In genomic region chr4:82466717-82467116, GRCm38 (mm10) we compare ENCODE assay signal across 8 mouse cellular contexts.
DNase-seq lines count a peak whose midpoint lies in the region; ATAC-seq lines count a peak whose summit lies in the region.

No protein-coding gene starts in this region.

- H3K27me3 ChIP-seq in limb, embryonic 12.5 days: no peaks in the 10 kb centered on the region
- H3K27me3 ChIP-seq in limb, embryonic 10.5 days (ENCODE audit: low read depth, poor library complexity, severe bottlenecking): no peaks in the 10 kb centered on the region
- H3K27me3 ChIP-seq in stomach, embryonic 14.5 days (ENCODE audit: control insufficient read depth, insufficient read depth, low read length): no peaks in the 10 kb centered on the region
- H3K27me3 ChIP-seq in liver, embryonic 11.5 days (replicated peaks; ENCODE audit: control insufficient read depth, insufficient read depth, low read length): no peaks in the 10 kb centered on the region
- no peaks in the 10 kb centered on the region for H3K27me3 ChIP-seq in midbrain, embryonic 15.5 days (replicated peaks)

- no peak for DNase-seq in limb, embryonic 10.5 days (ENCODE audit: low spot score)
- DNase-seq in gastrocnemius, postnatal 10 days: peak; percentile 41
- peak; percentile 76 for DNase-seq in kidney, adult 9 months
- no peak for DNase-seq in frontal cortex, postnatal 14 days (ENCODE audit: low spot score in 2 of 2)
- no peak for DNase-seq in liver, embryonic 11.5 days (ENCODE audit: low spot score)

- no peak overlapping the region for H3K4me2 ChIP-seq in limb, embryonic 12.5 days
- no peak overlapping the region for H3K4me2 ChIP-seq in stomach, embryonic 14.5 days (replicated peaks; ENCODE audit: low read depth, low read length)
- H3K4me2 ChIP-seq in liver, embryonic 11.5 days: no peak overlapping the region
- no peak overlapping the region for H3K4me2 ChIP-seq in midbrain, embryonic 15.5 days

- no peak overlapping the region for H3K4me3 ChIP-seq in limb, embryonic 12.5 days (replicated peaks)
- H3K4me3 ChIP-seq in limb, embryonic 10.5 days: no peak overlapping the region
- no peak overlapping the region for H3K4me3 ChIP-seq in stomach, embryonic 14.5 days (ENCODE audit: low read depth, low read length)
- H3K4me3 ChIP-seq in liver, embryonic 11.5 days (ENCODE audit: low read depth, low read length): no peak overlapping the region
- H3K4me3 ChIP-seq in midbrain, embryonic 15.5 days: no peak overlapping the region

- H3K9me3 ChIP-seq in limb, embryonic 12.5 days: no peaks in the 10 kb centered on the region
- H3K9me3 ChIP-seq in limb, embryonic 10.5 days (replicated peaks): no peaks in the 10 kb centered on the region
- H3K9me3 ChIP-seq in stomach, embryonic 14.5 days (ENCODE audit: control insufficient read depth, low read depth, low read length): no peaks in the 10 kb centered on the region
- no peaks in the 10 kb centered on the region for H3K9me3 ChIP-seq in liver, embryonic 11.5 days (ENCODE audit: control insufficient read depth, low read length)
- H3K9me3 ChIP-seq in midbrain, embryonic 15.5 days: no peaks in the 10 kb centered on the region

- 74% methylated on average over 8 of the region's 8 CpGs for WGBS in limb, embryonic 12.5 days
- 76% methylated on average over 8 of the region's 8 CpGs for WGBS in limb, embryonic 10.5 days
- 55% methylated on average over 8 of the region's 8 CpGs for WGBS in stomach, embryonic 14.5 days
- 47% methylated on average over 8 of the region's 8 CpGs for WGBS in liver, embryonic 11.5 days
- 73% methylated on average over 8 of the region's 8 CpGs for WGBS in midbrain, embryonic 15.5 days

- peaks cover 56% of the 10 kb centered on the region for H3K4me1 ChIP-seq in limb, embryonic 12.5 days (replicated peaks)
- H3K4me1 ChIP-seq in limb, embryonic 10.5 days: peaks cover 38% of the 10 kb centered on the region
- peaks cover 43% of the 10 kb centered on the region for H3K4me1 ChIP-seq in stomach, embryonic 14.5 days (ENCODE audit: control insufficient read depth, insufficient read depth, low read length)
- peaks cover 6% of the 10 kb centered on the region for H3K4me1 ChIP-seq in liver, embryonic 11.5 days (replicated peaks; ENCODE audit: control insufficient read depth, insufficient read depth, low read length)
- H3K4me1 ChIP-seq in midbrain, embryonic 15.5 days: peaks cover 16% of the 10 kb centered on the region

- peak overlapping the region; percentile 64 for H3K27ac ChIP-seq in limb, embryonic 12.5 days
- H3K27ac ChIP-seq in limb, embryonic 10.5 days: no peak overlapping the region
- H3K27ac ChIP-seq in stomach, embryonic 14.5 days (ENCODE audit: low read length): peak overlapping the region; percentile 21; the same call in 1 of the 2 replicates
- H3K27ac ChIP-seq in liver, embryonic 11.5 days (ENCODE audit: low read depth, low read length): no peak overlapping the region
- H3K27ac ChIP-seq in midbrain, embryonic 15.5 days: no peak overlapping the region

- no peak for ATAC-seq in limb, embryonic 12.5 days (ENCODE audit: insufficient number of reproducible peaks, insufficient read depth, low FRiP score, low TSS enrichment, low read depth)
- no peak for ATAC-seq in stomach, embryonic 14.5 days (ENCODE audit: insufficient number of reproducible peaks, insufficient read depth, low FRiP score, low read depth)
- no peak for ATAC-seq in liver, embryonic 11.5 days (replicated peaks; ENCODE audit: low FRiP score)
- no peak for ATAC-seq in midbrain, embryonic 15.5 days (replicated peaks)

- no peak overlapping the region for H3K9ac ChIP-seq in limb, embryonic 12.5 days (replicated peaks)
- no peak overlapping the region for H3K9ac ChIP-seq in stomach, embryonic 14.5 days (replicated peaks; ENCODE audit: low read depth, low read length)
- no peak overlapping the region for H3K9ac ChIP-seq in liver, embryonic 11.5 days (ENCODE audit: low read depth, low read length)
- H3K9ac ChIP-seq in midbrain, embryonic 15.5 days: no peak overlapping the region

- H3K36me3 ChIP-seq in limb, embryonic 12.5 days: no peaks in the 10 kb centered on the region
- H3K36me3 ChIP-seq in limb, embryonic 10.5 days: no peaks in the 10 kb centered on the region
- no peaks in the 10 kb centered on the region for H3K36me3 ChIP-seq in stomach, embryonic 14.5 days (ENCODE audit: control insufficient read depth, insufficient read depth, low read length)
- H3K36me3 ChIP-seq in liver, embryonic 11.5 days (ENCODE audit: control insufficient read depth, insufficient read depth, low read length): no peaks in the 10 kb centered on the region
- no peaks in the 10 kb centered on the region for H3K36me3 ChIP-seq in midbrain, embryonic 15.5 days (replicated peaks)

Comparison
In these comparisons a context has a peak if more than half of its experiments do, and no peak if none do; other contexts are left out.
1. H3K27ac ChIP-seq: peak in limb, embryonic 12.5 days (single experiment) and stomach, embryonic 14.5 days (single experiment); none in limb, embryonic 10.5 days (single experiment), liver, embryonic 11.5 days (single experiment) and midbrain, embryonic 15.5 days (single experiment).
2. DNase-seq: peak in gastrocnemius, postnatal 10 days (single experiment) and kidney, adult 9 months (single experiment); none in limb, embryonic 10.5 days (single experiment), frontal cortex, postnatal 14 days (0 of 2) and liver, embryonic 11.5 days (single experiment).